Mouse (Mus musculus): ENCODE results near the gene Hist2h2aa1.
"Not testable (repeated sequence)": the region's sequence is repeated elsewhere in the genome, so short reads cannot be mapped to it uniquely, and the experiment has no call there.

Hist2h2aa1 gene

DNA sequence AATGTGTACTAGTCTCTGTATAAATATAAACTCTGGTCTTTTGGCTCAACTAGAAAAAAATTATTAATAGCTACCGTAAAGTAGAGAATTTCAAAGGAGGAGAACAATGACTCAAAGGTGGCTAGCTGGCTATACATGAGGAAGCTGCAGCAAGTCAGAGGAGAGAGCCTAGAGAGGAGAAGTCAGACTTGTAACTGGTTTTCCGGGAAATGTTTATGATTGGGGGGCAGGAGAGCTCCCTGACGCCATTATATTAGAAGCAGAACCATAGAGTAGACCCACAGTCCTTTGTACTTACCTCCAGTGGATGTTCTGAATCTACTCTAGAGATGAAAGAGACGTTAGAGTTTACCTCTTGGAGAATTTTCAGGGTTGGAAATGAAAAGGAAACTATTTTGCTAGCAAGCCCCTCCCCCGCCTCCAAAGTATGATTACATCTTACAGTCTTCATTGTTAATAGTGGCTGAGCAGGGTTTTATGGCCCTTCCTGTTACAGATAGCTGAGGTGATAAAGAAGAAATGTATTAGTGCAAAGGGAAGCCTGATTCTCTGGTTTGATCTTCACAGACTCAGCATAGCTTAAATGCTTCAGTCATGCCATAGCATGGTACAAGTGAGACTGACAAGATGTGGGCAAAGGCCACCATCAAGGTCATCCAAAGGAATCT, 10.8 kb downstream of the Hist2h2aa1 start:
- no peak for DNase-seq

DNA sequence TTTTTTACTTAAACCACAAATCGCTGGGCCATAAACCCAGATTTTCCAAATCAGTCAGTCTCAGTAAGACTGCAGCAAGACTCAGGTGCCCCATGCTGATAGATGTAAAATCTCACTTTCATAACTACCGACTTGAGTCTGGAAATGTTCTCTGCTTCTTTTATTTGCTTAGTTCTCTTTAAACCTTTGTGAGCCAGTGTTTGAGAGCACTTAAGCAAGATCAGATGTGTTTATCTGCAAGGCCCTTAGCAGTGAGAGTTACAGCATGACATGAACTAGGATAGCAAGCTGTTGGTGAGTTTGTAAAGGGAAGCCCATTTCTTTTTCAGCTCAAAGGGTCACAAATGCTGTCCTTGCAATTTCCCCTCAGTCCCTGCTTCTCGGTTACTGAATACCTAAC, 11.9 kb downstream of the Hist2h2aa1 start:
- no peak for DNase-seq

DNA sequence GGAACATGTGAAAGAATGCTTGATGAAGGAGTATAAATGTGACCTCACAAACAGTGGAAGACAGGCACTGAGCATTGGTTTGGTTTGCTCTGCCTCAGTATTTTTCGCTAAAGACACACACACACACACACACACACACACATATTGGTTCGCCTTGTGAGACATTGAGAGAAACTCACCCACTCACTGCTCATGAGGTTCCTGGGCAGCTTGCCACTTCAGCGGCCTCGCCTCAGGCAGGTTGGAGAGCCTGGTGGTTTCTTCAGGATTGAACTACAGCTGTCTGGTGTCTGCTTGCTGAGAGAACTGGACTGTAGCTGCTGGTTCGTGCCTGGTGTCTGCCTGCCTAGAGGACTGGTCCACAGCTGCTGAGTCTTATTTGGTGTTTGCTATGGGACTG, 14.9 kb downstream of the Hist2h2aa1 start:
- DNase-seq, result peak; percentile 47

DNA sequence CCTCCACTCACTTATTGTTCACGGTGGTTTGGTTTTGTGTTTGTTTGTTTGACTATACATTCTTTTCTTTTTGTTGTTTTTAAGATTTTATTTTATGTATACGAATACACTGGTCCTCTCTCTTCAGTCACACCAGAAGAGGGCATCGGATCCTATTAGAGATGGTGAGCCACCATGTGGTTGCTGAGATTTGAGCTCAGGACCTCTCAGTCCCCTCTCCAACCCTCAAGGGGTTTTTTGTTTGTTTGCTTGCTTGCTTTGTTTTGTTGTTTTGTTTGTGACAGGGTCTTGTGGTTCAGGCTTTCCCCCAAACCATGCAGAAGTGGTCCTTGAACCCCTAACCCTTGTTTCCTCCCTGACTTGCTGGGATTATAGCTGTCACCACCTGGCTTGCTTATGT, 16.3 kb downstream of the Hist2h2aa1 start:
- DNase-seq, result no peak

DNA sequence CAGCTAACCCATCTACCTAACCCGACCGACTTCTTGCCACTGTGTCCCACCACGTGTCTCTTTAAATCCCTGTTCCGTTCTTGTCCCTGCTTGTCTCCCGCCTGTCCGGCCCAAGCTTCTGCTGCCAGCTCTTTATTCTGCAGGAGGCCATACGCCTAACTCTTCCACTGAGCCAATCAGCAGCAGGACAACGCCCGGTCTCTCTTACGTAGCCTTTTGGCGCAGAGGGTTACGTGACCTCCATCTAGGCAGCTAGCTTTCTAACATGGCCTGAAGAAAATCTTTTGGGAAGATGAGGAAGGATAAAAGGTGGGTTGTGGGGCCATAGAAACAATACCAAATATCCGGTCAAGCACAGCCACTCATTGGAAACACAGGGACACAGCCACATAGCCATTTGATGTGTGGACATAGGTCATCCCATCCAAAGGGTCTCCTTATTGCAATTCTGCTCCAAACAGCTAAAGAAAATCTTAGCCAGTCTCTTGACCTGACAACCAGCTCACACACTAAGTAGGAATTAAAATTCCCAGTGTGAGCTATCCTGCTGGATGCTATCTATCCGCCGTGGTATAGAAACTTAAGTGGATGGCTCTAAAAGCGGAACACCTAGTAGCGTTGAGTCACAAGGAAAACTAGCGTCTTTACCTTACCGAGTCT, 17.0 kb downstream of the Hist2h2aa1 start:
- peak; percentile 95 for DNase-seq

DNA sequence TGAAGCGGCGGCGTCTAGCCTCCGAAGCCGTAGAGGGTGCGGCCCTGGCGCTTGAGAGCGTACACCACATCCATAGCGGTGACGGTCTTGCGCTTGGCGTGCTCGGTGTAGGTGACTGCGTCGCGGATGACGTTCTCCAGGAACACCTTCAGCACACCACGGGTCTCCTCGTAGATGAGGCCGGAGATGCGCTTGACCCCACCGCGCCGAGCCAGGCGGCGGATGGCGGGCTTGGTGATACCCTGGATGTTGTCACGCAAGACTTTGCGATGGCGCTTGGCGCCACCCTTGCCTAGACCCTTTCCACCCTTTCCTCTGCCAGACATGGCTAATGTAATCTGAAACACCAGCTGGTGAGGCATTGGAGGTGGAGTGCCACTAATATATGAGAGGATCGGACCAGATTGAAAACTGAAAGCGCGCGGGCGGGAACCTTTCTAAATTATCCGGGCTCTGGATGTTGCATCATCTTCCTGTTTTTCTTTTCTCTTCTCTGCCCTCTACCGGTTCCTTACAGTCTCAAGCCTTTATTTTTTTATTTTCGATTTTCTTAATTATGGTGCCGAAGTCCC, 17.8 kb downstream of the Hist2h2aa1 start, which contains the start of gene Hist2h4:
Gene Hist2h4 (minus strand): TSS at position 333 of the 572 bp plus-strand sequence.
- DNase-seq, result peak; percentile 100

DNA sequence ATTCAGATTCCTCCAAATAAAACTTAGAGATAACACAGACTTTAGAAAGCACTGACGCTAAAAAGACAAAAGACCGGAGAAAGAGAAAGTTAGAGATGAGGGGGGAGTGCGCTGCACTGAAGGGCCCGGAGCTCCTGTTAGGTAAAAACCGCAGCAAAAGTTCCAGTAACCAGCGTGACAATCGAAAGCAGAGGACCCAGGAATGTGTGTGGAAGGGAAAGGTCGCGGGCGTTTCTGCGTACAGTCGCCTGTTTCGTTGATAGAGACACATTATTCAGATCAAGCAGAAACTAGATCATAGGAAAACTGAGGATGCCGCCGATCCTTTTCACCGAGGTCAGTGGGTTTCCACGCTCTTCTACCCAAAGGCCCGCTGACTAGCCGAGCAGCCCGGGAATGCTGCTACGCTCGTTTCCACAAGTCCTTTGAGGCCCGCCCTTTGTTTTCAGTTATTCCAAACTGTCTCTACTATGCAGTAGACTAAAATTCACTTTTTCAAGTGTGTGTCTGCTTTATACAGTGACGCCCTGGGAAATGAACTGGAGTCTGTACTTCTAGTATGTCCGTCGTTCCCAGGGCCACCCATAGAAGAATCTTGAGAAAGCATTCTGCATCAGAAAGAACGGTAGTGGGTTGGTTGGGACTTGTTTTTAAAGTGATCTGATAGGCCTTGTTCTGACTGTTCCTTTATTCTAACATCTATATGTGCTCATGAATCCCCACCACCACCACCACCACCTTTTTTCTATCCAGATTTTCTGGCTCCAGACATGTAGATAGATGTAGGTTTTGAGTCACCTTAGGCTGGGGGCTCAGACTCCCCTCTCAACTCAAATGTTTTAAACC, 18.5 kb downstream of the Hist2h2aa1 start:
- peak; percentile 63 for DNase-seq

DNA sequence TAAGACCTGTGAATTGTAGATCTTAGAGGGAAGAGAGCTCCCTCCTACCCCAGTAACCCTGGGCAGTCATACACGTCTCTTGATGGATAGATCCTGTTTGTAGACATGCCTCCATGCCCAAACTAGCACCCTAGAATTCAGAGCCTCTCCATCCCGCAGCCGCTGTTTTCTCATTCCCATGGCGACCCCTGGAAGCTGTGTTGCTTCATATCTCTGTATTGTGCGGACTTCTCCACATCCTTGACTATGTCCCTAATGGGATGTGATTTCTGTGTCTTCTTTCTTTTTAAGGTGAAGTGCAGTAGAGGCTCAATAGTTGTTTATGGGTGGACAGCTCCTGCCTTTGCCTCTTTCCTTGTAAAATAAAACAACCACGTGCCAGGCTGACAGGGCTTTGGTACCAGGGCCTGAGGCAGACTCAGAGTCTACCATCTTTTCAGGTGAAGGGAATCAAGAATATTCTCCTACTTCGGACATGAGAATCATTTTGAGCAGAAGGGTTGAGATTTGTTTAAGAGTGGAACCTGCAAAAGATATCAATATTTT, 19.2 kb downstream of the Hist2h2aa1 start:
- no peak for DNase-seq

DNA sequence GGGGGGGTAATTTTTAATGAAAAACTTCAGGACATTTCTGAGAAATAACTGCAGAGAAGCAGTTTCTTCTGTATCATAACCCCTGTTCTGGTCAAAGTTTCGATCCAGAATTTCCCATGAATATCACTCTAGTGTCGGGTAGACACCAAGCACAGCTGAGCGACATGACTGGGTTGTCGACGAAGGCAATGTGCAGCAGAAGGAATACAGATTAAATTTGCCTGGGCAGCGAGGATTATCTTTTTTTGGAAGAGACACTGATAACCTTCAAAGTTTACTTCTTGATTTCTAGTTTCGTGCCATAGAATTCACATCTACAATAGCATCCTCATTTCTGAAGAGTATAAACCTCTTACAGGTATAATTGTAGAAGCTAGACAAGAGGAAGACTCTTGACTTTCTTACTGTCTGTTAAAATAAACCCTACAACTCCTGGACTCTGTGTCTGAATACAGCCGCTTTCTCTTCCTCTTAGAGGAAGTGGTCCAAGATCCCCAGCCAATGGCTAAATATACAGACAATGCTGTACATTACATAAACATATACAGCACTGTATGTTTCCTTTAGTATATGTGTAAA, 20.9 kb downstream of the Hist2h2aa1 start:
- peak; percentile 34 for DNase-seq

DNA sequence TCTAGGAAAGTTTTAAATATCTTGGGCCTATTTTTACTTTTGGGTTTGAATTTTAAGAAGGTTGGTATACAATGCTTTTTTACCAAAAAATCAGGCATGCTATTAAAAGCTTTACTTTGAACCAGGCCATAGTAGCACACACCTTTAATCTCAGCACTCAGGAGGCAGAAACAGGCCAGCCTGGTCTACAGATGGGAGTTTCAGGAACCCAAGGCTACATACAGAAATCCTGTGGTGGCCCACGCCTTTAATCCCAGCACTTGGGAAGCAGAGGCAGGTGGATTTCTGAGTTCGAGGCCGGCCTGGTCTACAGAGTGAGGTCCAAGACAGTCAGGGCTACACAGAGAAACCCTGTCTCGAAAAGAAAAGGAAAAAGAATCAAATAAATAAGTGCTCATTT, 22.2 kb downstream of the Hist2h2aa1 start:
- DNase-seq, result no peak

DNA sequence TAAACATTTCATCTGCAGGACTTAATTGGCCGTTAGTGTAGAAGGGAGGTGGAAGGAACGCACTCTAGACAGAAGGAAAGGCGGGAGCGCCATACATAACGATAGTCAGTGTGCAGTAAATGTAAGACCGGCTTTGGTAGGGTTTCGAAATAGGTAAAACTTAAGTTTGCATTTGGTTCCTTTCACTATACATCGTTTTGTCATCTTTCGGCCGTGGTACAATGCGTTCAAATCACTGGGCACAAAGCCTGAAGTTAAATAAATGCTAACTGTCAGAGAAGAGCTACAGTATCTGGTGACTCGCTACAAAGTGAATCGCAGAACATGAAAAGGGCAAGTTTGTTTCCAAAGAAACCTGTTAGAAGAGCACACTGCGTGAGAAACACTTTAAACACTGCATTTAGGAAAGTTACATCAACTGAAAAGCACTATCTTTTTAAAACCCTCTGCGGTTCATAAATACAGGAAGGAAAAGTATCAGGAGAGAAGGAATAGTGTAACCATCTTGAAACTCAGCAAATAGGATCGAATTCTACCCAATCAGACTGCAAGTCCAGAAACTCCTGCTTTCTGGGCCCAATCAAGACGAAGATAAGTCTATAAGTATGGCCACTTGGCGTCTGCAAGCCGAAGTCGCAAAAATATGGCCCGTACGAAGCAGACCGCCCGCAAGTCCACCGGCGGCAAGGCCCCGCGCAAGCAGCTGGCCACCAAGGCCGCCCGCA, 22.9 kb downstream of the Hist2h2aa1 start, which contains the start of gene Hist2h3b:
Gene Hist2h3b (plus strand): TSS at position 604 of the 725 bp plus-strand sequence.
- peak; percentile 90 for DNase-seq

DNA sequence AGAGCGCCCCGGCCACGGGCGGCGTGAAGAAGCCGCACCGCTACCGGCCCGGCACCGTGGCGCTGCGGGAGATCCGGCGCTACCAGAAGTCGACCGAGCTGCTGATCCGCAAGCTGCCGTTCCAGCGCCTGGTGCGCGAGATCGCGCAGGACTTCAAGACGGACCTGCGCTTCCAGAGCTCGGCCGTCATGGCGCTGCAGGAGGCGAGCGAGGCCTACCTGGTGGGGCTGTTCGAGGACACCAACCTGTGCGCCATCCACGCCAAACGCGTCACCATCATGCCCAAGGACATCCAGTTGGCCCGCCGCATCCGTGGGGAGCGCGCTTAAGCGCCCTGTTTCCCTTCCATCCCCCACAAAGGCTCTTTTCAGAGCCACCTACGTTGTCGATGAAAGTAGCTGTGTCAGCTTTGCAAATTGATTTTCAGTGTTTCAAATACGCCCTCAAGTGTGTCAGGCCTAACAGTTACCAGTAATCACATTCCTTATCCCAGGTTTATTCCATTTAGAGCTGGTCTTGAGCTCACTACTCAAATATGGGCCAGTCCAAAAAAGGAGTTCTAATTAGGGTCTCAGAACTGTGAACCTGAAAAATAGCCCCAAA, 23.6 kb downstream of the Hist2h2aa1 start:
- DNase-seq, result not testable (repeated sequence)

DNA sequence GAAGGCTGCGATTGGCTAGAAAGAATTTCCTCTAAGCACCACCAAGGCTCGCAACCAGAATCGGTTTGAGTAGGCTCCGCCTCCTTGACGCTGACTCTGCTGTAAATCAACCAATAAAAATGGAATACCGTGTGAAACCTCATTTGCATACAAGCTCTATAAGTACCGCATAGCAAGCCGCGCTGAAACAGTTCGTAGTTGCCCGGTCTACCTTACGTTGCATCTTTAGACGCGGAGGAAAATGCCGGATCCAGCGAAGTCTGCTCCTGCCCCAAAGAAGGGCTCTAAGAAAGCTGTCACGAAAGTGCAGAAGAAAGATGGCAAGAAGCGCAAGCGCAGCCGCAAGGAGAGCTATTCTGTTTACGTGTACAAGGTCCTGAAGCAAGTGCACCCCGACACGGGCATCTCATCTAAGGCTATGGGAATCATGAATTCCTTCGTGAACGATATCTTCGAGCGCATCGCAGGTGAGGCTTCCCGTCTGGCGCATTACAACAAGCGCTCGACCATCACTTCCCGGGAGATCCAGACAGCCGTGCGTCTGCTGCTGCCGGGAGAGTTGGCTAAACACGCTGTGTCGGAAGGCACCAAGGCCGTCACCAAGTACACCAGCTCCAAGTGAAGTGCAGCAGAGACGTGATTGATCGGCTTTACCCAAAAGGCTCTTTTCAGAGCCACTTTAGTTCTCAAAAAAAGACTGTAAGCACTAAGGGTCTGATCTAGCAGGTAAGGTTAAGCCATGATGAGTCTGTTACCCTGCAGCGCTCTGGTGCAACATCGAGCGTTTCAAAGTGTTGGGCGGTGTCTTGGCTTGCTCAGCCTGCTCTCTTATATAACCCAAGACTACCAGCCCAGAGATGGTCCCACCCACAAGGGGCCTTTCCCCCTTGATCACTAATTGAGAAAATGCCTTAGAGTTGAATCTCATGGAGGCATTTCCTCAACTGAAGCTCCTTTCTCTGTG, 24.5 kb downstream of the Hist2h2aa1 start, which contains the start of gene Hist2h2bb:
Gene Hist2h2bb (plus strand): TSS at position 242 of the 964 bp plus-strand sequence.
- peak; percentile 98 for DNase-seq

DNA sequence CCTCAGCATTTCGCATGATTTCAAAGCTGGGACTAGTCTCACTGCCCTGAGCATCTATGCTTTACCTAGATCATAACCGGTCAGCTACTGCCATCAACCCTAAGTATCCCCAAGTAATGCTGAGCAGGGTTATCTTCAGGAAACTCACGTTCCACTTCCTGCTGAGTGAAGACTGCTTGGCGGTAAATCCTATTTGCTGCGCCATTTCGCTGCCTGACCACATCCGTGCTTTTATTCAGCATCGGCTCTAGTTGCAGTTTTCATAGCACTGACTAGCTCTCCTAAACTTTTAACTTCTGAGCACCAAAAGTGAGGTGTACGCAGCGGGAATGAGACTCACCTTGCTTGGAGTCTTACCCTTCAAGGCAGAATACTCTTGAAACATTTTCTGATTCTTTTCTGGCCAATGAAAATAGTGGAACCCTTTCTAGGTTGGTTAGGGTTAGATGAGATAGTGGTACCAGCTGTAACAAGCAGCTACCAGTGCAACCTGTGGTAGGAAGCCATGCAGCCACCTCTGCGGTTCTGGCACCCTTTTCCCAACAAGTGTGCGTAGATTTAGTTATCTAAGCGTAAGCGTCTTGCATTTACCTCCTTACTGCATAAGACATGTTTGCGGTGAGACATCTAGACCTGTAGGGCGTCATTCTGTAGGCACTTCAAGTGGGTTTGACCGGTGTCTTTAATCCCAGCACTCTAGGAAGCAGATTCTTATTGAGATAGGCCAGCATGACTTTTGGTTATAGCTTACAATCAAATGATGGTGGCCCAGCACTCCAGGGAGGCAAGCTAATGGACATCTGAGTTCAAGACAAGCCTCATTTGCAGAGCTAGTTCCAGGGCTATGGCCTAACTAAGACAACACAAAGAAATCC, 28.5 kb downstream of the Hist2h2aa1 start:
- DNase-seq, result peak; percentile 48

DNA sequence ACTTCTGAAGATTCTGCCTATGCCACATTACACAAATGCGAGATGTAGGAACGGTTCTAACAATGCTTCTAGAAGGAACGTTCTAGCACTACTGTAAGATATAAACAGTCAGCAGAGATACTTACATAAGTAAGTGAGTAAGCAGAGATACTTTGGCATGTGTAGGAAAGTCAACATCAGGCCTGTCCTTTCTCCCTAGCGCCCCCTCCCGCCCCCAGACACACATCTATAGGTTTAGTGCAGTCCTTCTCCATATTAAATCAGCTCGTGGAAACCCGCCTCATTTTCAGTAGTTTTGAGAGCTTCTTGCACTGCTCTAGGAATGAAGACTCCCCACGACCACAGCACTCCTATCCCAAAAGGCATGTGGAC, 32.1 kb downstream of the Hist2h2aa1 start:
- DNase-seq, result peak; percentile 63

DNA sequence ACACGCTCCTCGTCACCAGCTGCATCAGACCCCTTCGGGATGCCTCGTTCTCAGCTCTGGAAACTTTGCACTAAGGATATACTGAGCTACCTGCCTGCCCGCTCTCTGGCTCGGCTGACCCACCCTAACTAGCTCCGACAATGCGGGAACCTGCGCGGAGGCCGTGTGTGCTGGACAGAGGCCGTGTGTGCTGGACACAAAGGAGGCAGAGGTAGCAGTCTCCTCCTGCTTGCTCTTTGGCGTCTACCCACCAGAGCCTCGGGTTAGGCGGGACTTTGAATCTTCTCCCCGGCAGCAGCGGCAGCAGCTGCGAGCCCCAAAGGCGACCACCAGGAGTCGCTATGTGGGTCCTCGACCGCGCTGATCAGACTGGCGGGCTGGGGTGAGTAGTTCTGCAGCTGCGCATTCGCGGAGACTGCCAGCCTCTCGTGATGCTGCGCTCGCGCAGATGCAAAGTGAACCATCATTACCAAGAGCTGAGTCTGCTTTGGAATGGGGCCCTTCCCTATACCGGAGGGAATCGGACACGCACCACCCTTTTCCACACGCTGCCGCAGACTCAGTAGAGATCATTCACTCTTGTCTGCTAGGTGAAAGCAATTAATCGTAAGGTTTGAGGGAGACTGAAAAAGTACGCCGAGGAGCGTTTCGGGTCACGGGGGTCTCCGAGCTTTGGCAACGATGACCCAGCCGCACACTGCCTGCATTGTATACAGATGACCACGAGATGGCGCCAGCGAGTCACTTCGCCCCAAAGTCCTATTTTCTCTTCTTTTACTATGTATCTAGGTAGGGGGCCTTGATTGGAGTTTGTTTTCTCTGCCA, 32.7 kb downstream of the Hist2h2aa1 start:
- peak; percentile 91 for DNase-seq

DNA sequence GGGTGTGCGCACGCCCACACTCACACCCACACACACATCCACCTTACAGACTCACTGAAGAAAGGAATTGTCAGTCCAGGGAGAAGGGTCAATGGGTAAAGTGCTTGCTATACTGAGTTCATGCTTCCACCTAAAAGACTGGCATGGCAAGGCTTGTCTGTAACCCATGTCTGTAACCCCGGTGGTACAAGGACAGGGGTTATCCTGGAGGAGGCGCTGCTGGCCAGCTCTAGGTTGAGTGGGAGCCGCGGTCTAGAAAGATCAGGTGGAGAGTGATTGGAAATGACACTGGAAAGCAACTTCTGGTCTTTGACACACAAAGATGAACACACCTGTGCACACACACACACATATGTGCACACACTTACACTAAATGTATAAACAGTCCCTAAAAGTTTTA, 35.4 kb downstream of the Hist2h2aa1 start:
- peak; percentile 17 for DNase-seq

DNA sequence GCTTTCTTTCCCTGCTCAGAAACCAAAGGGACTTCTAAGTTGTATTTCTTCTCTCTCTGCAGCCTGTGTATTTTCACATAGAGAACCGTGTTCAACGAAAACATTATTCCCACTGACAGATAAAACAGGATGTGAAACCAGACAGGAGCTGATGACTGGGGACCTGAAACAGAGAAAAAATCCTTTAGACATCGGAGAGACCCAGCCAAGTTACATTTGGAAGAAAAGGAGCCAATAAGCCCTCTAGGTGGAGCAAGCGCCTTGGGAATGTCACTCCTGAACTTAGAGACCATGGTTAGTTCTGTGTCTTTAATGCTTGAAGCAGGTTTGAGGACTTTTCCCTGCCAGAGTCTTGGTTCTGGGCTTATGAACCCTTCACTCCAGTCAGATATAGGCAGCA, 39.2 kb downstream of the Hist2h2aa1 start:
- no peak for DNase-seq

Measured in cerebellum, adult 9-10 months (tissue).